In the genomic region with DNA sequence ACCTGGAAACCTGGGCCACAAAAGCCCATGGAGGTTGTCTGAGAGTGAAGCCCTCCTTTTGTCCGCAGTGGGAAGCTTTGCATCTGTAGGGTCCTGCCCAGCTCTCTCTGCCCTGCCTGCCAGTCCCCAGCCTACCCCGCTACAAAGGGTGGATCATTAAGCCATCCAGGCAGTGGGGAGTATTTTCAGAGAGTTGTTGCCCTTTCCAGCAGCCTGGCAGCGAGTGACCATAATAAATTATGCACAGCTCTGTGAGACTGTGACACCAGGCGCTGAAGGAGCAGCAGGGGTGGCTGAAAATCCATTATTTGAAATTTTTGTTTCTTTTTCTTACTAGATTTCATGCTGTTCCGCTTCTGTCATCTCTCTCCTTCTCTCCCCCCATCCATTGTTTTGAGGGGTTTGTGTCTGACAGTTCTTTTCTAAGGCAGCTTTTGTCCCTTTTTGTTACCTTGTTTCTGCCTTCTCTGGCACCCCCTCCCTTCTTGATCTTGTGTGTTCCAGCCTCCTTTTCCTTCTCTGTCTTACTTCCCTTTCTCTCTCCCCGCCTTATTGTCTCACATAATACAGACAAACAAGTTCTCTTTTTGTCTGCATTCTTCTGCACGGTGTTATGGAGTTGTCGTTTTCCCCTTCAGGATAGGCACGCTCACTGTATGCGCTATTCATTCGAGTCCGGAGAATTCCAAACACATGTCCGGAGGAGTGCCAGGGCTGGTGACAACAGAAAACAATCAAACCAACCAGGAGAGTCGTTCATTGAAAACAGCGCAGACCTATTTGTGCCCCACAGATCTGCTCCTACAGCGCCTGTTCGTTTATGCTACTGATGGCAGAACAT, we compare ENCODE assay signal across 8 mouse cellular contexts.
DNase-seq lines count a peak whose midpoint lies in the region; ATAC-seq and TF ChIP-seq lines count a peak whose summit lies in the region.

No protein-coding gene starts in this region.

- peak overlapping the region; percentile 17; the same call in 1 of the 2 replicates for H3K4me2 ChIP-seq in kidney, embryonic 14.5 days (replicated peaks; ENCODE audit: low read depth, low read length)
- peak overlapping the region; percentile 50 for H3K4me2 ChIP-seq in midbrain, embryonic 11.5 days
- H3K4me2 ChIP-seq in liver, postnatal 0 days (ENCODE audit: low read depth, low read length) = no peak overlapping the region

- peak; percentile 77; the same call in 1 of the 2 replicates for ATAC-seq in kidney, embryonic 14.5 days (ENCODE audit: low FRiP score, low TSS enrichment)
- ATAC-seq in midbrain, embryonic 11.5 days (ENCODE audit: low FRiP score) = peak; percentile 89
- no peak for ATAC-seq in liver, postnatal 0 days

- H3K4me1 ChIP-seq in kidney, embryonic 14.5 days (ENCODE audit: control insufficient read depth, insufficient read depth, low read length) = no peaks in the 10 kb centered on the region; the same call in 1 of the 2 replicates
- peaks cover 22% of the 10 kb centered on the region for H3K4me1 ChIP-seq in forebrain, embryonic 10.5 days
- H3K4me1 ChIP-seq in midbrain, embryonic 11.5 days (ENCODE audit: control insufficient read depth, insufficient read depth, low read length) = peaks cover 7% of the 10 kb centered on the region; the same call in 1 of the 2 replicates
- H3K4me1 ChIP-seq in liver, postnatal 0 days (ENCODE audit: insufficient read depth) = no peaks in the 10 kb centered on the region

- TF ChIP-seq CTCF in brain, embryonic 14.5 days (IDR thresholded peaks at IDR 0.05; ENCODE audit: borderline replicate concordance, extremely low read depth, insufficient read depth, insufficient read length) = no peak
- no peak for TF ChIP-seq CTCF in liver, postnatal 0 days (IDR thresholded peaks at IDR 0.05; ENCODE audit: low read depth)

- no peaks in the 10 kb centered on the region for H3K36me3 ChIP-seq in kidney, embryonic 14.5 days (ENCODE audit: control insufficient read depth, insufficient read depth, low read length)
- no peaks in the 10 kb centered on the region for H3K36me3 ChIP-seq in forebrain, embryonic 10.5 days (replicated peaks)
- no peaks in the 10 kb centered on the region for H3K36me3 ChIP-seq in midbrain, embryonic 11.5 days (ENCODE audit: control insufficient read depth, insufficient read depth, low read length)
- H3K36me3 ChIP-seq in liver, postnatal 0 days (replicated peaks; ENCODE audit: insufficient read depth, low read length) = no peaks in the 10 kb centered on the region

- no peak for DNase-seq in kidney, adult 18-20 months
- peak; percentile 89 for DNase-seq in brain, embryonic 14.5 days (ENCODE audit: low read depth)
- peak; percentile 25 for DNase-seq in forebrain, embryonic 10.5 days (ENCODE audit: extremely low spot score, low spot score)
- DNase-seq in midbrain, embryonic 11.5 days (ENCODE audit: low spot score, missing footprints) = peak; percentile 94
- no peak for DNase-seq in liver, postnatal 0 days
- no peak for DNase-seq in ovary, postnatal 10 days (ENCODE audit: low spot score)
- no peak for DNase-seq in urinary bladder, postnatal 10 days (ENCODE audit: low spot score)

- TF ChIP-seq POLR2A in brain, embryonic 14.5 days (IDR thresholded peaks at IDR 0.05; ENCODE audit: borderline replicate concordance, extremely low read depth, insufficient read depth, insufficient read length, poor library complexity, severe bottlenecking) = no peak

- H3K4me3 ChIP-seq in kidney, embryonic 14.5 days (ENCODE audit: low read length) = no peak overlapping the region
- peak overlapping the region; percentile 36 for H3K4me3 ChIP-seq in forebrain, embryonic 10.5 days
- H3K4me3 ChIP-seq in midbrain, embryonic 11.5 days (ENCODE audit: low read depth, low read length) = peak overlapping the region; percentile 21
- H3K4me3 ChIP-seq in liver, postnatal 0 days (ENCODE audit: low read depth, low read length) = no peak overlapping the region

- no peak overlapping the region for H3K27ac ChIP-seq in kidney, embryonic 14.5 days (ENCODE audit: low read depth, low read length)
- H3K27ac ChIP-seq in forebrain, embryonic 10.5 days = peak overlapping the region; percentile 79
- peak overlapping the region; percentile 32 for H3K27ac ChIP-seq in midbrain, embryonic 11.5 days (ENCODE audit: low read depth, low read length)
- no peak overlapping the region for H3K27ac ChIP-seq in liver, postnatal 0 days (ENCODE audit: low read depth)

- no peaks in the 10 kb centered on the region; the same call in 1 of the 2 replicates for H3K27me3 ChIP-seq in kidney, embryonic 14.5 days (ENCODE audit: control insufficient read depth, insufficient read depth, low read length)
- H3K27me3 ChIP-seq in forebrain, embryonic 10.5 days (ENCODE audit: poor library complexity, severe bottlenecking) = no peaks in the 10 kb centered on the region
- H3K27me3 ChIP-seq in midbrain, embryonic 11.5 days (ENCODE audit: control insufficient read depth, insufficient read depth, low read length) = peaks cover 2% of the 10 kb centered on the region; the same call in 1 of the 2 replicates
- no peaks in the 10 kb centered on the region for H3K27me3 ChIP-seq in liver, postnatal 0 days (ENCODE audit: insufficient read depth, low read length)

- no peak for TF ChIP-seq EP300 in liver, postnatal 0 days (IDR thresholded peaks at IDR 0.05; ENCODE audit: low read depth)

- H3K9me3 ChIP-seq in kidney, embryonic 14.5 days (ENCODE audit: control insufficient read depth, low read length) = no peaks in the 10 kb centered on the region
- H3K9me3 ChIP-seq in forebrain, embryonic 10.5 days = no peaks in the 10 kb centered on the region
- H3K9me3 ChIP-seq in midbrain, embryonic 11.5 days (ENCODE audit: control insufficient read depth, low read length) = no peaks in the 10 kb centered on the region
- no peaks in the 10 kb centered on the region for H3K9me3 ChIP-seq in liver, postnatal 0 days (ENCODE audit: low read length)

- no peak overlapping the region for H3K9ac ChIP-seq in kidney, embryonic 14.5 days (ENCODE audit: low read depth, low read length)
- peak overlapping the region; percentile 53 for H3K9ac ChIP-seq in midbrain, embryonic 11.5 days (ENCODE audit: low read length)
- H3K9ac ChIP-seq in liver, postnatal 0 days (replicated peaks) = no peak overlapping the region

- WGBS in kidney, embryonic 14.5 days = 40% methylated on average over 17 of the region's 17 CpGs
- 28% methylated on average over 17 of the region's 17 CpGs for WGBS in forebrain, embryonic 10.5 days
- WGBS in midbrain, embryonic 11.5 days = 9% methylated on average over 17 of the region's 17 CpGs
- WGBS in liver, postnatal 0 days (ENCODE audit: insufficient replicate concordance) = 57% methylated on average over 17 of the region's 17 CpGs

Comparison
In these comparisons a context has a peak if more than half of its experiments do, and no peak if none do; other contexts are left out.
1. H3K27ac ChIP-seq: peak in forebrain, embryonic 10.5 days (single experiment) and midbrain, embryonic 11.5 days (single experiment); none in kidney, embryonic 14.5 days (single experiment) and liver, postnatal 0 days (single experiment).
2. H3K4me3 ChIP-seq: peak in forebrain, embryonic 10.5 days (single experiment) and midbrain, embryonic 11.5 days (single experiment); none in kidney, embryonic 14.5 days (single experiment) and liver, postnatal 0 days (single experiment).
3. DNase-seq: peak in brain, embryonic 14.5 days (single experiment), forebrain, embryonic 10.5 days (single experiment) and midbrain, embryonic 11.5 days (single experiment); none in kidney, adult 18-20 months (single experiment), liver, postnatal 0 days (single experiment), ovary, postnatal 10 days (single experiment) and urinary bladder, postnatal 10 days (single experiment).